Mouse (Mus musculus) ovary, postnatal 10 days (tissue): ENCODE measurements around the gene Tmem268.

Experiments
- DNase-seq: peaks from one replicate; pipeline ENCODE4 v3.0.0; 2022; ENCODE audit warnings: low spot score

Gene Tmem268

GRCm38 (mm10) chr4:63600786-63601185 is 42.2 kb downstream of the Tmem268 start:
- DNase-seq, result no peak

GRCm38 (mm10) chr4:63601263-63601662 is 42.7 kb downstream of the Tmem268 start:
- no peak for DNase-seq

- DNase-seq, result no peak
Measured at GRCm38 (mm10) chr4:63604945-63605344, 46.4 kb downstream of the Tmem268 start, which contains the start of gene Gm11213. Gm11213 (minus strand) TSS chr4:63605261.

GRCm38 (mm10) chr4:63605545-63605944 is 47.0 kb downstream of the Tmem268 start:
- no peak for DNase-seq

- DNase-seq, result no peak
Measured at GRCm38 (mm10) chr4:63605968-63606367, 47.4 kb downstream of the Tmem268 start.

- no peak for DNase-seq
Measured at GRCm38 (mm10) chr4:63608391-63608790, 49.8 kb downstream of the Tmem268 start.

GRCm38 (mm10) chr4:63621861-63622260 is 63.3 kb downstream of the Tmem268 start:
- no peak for DNase-seq

- no peak for DNase-seq
Measured at GRCm38 (mm10) chr4:63622378-63622835, 63.8 kb downstream of the Tmem268 start, which contains the start of gene Tex48. Tex48 (minus strand) TSS chr4:63622428.

GRCm38 (mm10) chr4:63625563-63626080 is 67.0 kb downstream of the Tmem268 start:
- no peak for DNase-seq

GRCm38 (mm10) chr4:63627111-63627510 is 68.5 kb downstream of the Tmem268 start:
- no peak for DNase-seq

GRCm38 (mm10) chr4:63633181-63633580 is 74.6 kb downstream of the Tmem268 start:
- no peak for DNase-seq
